Mouse (Mus musculus) ES-CJ7 (cell line): ENCODE results near the gene Nat14.

Experiments used
- DNase-seq: peaks from one replicate; pipeline ENCODE4 v3.0.0; 2011; ENCODE audit warnings: low read depth, low spot score

The Nat14 gene

DNA sequence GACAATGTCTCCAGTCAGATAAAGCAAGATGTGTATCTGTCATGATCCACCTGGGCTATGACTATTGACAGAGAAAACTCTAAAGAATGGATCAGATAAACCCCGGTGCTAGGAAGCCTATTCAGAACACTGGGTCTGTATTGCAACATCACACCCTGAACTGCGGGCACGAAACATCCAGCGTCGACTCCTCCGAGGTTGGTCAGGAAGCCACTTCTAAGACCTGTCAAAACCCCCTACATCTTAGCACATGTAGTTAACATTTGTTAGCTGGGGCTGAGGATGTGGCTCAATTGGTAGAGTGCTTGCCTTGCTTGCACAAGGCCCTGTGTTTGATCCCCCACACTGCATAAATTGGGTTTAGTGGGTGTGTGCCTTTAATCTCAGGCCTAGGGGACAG, 26.6 kb downstream of the Nat14 start:
- no peak for DNase-seq

DNA sequence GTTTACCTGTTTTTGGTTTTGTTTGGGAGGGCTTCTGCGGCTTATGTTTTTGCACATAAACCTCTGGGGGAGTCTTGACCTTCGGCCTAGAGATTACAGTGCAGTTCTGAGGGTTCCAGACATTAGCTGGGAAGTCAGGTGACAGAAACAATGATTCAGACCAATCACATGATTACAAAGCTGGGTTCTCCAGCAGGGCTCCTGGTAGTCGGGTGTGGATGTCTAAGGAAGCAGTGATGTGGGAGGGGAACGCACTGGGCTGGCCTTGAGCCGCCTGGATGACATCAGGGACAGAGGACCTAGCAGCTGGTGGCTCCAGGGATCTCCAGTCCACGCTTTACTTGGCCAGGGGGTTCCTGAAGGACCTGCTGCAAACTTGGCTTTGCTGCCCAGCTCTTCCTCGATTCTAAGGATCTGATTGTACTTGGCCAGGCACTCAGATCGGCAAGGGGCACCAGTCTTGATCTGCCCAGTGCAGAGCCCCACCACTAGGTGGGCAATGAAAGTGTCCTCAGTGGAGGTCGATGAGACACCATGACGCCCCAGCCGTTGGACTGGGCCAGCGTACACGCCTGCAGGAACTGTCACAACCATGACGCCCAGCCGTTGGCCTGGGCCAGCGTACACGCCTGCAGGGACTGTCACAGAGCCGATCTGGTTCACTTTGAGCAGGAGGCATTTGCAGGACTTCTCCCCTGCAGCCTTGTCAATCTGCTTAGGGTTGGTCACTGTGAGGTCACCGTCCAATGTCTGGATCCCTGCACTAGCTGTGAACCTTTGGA, 28.9 kb downstream of the Nat14 start:
- no peak for DNase-seq

DNA sequence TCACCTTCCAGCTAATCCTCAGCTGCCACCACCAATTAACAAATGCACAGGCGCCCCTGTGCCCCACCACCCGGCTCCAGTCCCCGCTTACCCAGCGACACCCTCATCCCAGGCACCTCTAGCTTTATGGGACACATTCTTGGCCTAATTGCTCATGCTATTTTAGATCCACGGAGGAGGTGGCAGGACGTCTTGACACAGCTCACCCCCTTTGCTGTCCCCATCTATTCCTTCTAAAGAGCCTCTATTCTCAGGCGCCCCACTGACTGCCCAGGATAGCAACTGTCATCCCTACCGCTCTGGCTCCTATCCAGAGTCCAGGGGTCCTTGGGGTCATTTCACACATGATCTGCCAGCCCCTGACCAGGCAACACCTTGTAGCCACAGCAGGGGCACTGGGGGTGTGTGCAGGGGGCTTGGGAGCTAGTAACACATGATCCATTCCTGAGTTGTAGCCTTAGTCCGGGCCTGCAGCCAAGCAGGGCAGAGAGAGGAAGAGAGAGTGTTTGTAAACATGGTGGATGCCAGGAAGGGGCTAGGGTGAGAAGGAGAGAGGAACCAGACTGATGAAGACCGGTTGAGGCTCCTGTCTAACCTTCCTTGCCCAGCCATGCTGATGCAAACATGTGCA, 32.1 kb downstream of the Nat14 start:
- no peak for DNase-seq

DNA sequence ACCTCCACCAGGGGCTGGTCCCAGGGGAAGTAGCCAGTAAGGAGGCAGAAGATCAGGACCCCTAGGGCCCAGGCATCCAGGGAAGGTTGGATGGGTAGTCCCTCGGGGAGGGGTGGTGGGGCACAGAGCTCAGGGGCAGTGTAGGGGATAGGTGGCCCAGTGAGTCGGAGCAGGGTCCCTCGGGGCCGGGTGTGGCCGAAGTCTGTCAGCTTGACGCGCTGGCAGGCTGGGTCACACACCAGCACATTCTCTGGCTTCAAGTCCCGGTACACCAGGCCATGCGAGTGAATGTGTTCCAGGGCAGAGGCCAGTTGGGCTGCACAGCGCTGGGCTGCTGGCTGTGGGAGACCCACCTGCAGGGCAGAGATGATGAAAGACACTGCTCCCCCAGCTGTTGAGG, 35.5 kb downstream of the Nat14 start:
- DNase-seq = no peak

DNA sequence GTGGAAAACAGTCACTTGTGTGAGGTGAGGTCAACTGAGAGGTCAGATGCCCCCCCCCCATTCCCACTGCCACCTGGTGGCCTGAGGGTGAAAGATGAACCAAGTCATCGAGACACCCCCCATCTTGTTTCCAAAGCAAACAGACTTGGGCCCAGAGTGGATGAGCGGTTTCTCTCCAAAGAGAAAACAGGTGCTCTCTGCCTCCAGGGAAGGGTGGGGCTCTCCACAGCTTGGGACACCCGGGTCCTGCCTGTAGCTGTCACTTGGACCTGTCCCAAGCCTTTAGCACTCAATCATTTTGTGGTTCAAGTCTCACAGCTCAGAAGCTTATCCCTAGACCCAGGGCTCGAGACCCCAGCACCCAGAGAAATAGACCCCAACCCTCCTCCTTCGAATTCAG, 41.7 kb downstream of the Nat14 start:
- DNase-seq = no peak

DNA sequence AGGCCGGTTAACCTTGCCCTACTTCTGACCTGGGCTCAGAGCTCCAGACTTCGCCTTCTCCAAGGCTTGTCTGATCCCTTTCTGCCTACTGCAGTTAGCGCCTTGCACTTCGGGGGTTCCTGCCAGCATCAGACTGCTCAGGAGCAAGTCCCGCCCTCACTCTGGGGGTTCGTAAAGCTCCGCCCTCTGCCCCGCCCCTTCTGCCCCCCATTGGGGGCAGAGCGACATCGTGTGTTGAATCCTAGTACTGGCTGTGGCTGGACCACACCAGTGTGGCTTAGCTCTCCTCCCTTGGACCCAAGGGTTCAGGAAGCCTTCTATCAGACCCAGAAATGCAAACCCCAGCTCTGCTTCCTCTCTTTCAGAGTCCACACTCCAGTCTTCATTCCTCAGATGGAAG, 42.4 kb downstream of the Nat14 start, which contains the start of gene Sbk2:
Gene Sbk2, minus strand, starts transcription at position 135 of the 400 bp plus-strand sequence.
- DNase-seq = peak; percentile 87

DNA sequence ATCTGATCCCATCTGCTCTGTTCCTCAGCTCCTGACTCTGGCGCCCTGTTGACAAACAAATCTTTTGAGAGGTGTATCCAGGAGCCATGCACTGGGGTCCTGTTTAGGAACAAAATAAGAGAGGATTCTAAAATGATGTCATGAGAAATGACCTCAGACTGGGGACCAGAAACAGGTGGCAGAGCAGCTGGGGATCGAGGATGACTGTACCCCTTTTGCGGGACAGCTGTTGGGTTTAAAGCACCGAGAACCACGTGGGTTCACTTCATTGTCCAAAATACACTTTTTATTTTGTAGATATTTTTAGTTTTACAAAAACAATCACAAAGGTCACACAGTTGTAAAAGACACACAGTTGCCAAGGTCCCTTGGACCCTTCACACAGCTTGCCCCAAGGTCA, 43.2 kb downstream of the Nat14 start:
- DNase-seq = no peak

DNA sequence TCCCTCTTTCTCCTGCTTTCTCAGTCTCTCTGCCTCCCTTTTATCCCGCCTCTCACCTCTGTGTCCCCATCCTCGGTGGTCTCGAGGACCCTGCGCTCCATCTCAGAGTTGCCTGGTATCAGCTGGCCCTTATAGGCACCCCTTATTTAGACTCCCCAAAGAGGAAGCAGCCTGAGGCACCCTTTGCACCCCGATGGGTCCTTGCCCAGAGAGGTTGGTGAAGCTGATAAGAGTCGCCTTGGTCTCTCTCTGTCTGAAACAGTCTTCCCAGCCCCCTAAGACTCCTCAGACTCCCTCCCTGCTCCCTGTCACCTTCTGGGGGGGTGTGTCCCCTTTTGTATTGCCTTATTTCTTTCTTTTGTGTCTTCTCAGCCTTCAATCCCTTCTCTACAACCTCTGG, 49.2 kb downstream of the Nat14 start, which contains the start of gene Sbk3:
Gene Sbk3, minus strand, starts transcription at position 101 of the 400 bp plus-strand sequence.
- DNase-seq = no peak

DNA sequence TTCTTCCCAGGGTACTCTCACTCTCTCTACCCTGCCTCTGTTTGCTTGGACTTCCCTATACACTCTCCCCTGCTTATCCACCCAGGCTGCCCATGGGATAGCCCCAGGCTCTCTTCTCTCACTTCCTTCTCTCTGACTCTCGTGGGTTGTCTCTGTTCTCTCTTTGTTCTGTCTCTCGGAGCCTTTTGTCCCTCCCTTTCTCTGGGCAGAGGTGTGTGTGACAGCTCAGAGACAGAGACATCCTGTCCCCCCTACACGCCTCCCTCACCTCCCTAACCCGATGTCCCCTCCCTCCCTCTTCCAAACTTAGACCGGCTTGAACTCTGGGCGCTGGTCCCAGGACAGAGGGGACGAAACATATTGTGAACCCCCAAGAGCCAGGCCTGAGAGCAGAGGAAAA, 49.9 kb downstream of the Nat14 start:
- DNase-seq = no peak

DNA sequence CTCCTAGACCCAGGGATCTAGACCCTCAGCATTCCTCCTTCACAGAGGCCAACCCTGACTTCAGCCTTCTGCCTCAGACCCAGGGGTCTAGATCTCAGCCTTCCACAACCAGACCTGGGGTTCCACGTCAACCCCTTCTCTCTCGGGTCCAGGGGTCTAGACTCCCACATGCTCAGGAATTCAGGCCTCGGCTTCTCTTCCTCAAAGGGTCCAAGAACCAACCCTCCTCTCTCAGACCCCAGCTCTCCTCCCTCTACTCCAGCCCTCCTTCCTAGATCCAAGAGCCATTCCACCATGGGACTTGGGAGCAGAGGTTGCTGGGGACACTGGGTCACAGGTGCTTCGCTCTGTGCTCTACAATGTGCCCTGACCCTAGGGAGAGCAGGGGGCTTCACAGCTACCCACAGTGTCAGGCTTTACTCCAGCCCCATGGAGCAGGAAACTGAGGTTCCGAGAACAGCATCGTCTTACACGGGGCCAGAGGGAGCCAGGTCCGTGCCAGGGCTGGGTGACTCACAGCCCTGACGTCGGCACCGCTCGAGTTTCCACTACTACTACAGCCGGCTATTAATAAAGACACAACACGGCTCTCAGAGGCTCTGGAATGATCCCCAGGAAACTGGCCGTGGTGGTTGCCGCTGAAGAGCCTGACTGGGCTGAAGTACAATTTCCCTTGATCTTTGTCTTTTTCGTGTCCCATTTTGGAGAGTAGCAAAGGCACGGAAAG, 50.7 kb downstream of the Nat14 start:
- DNase-seq = no peak
